Mouse (Mus musculus) spleen, adult 2 months (tissue): ENCODE measurements around the gene 9130023H24Rik.

Experiments used
- CTCF ChIP-seq: fragments of 200-500 bp; IDR thresholded peaks from 2 replicates; pipeline ENCODE4 v1.5.1; 2011; ENCODE audit warnings: mild to moderate bottlenecking, inconsistent platforms; ENCODE audit not compliant: insufficient read depth, insufficient read length, insufficient replicate concordance; ENCODE audit errors: extremely low read depth
- POLR2A ChIP-seq: fragments of 200-500 bp; IDR thresholded peaks from 2 replicates; pipeline ENCODE4 v1.6.1; 2011; ENCODE audit warnings: low read depth, low read length, inconsistent platforms

- no peak for TF ChIP-seq CTCF
- TF ChIP-seq POLR2A = no peak
These were observed 271 bp downstream of the 9130023H24Rik start for GRCm38 (mm10) chr7:128237593-128237926.
